Mouse (Mus musculus): Measurements from ENCODE around the gene Gabbr1. TPM values are rescaled to one million over a fixed set of nuclear protein-coding genes. Genes with fewer than 3 reads are reported as not detected.
A peak's percentile ranks its signal among the peaks of the same experiment; 100 is the strongest.

Gabbr1 gene
- polyA plus RNA-seq (2015; fragmentation: Nextera tagmentation; extraction: Ambion mirVana) = 4.5 and 6.9 TPM in 2 replicates

DNA sequence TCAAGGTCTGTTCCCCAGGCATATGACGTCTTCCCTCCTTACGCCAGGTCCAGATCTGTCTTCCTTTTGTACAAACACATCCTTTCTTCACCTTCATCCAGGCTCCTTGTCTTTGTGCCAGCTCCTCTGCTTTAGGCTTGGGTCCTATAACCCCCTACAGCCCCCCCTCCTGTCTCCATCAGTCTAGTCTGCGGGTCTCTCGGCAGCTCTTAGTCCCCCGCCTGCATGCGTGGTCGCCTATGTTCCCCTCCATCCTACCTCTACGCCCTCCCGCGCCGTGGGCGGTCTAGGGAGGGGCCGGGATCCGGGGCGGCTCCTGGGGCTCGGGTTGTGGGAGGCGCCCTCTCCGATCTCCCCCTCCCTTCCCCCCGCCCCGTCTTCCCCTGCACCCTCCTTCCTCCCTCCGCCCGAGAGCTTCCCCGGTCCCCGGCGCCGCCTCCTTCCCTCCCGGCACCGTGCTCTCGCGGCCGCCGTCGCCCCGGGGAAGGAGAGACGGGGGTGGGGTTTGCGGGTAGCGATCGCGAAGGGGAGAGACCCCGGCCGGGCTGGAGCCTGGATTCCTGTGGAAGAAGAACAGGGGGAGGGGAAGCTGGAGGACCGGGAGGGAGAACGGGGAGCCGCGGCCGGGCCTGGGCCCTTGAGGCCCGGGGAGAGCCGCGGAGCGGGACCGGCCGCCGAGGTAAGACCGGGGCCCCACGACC lies at the start of gene Gabbr1:
Gene Gabbr1, plus strand, starts transcription at position 356 of the 701 bp plus-strand sequence.
- WGBS = under 1% methylated on average over 40 of the region's 55 CpGs
- H3K27me3 ChIP-seq (replicated peaks) = peaks cover 19% of the 10 kb centered on the region
- H3K4me2 ChIP-seq = peak within 1 kb of the TSS; percentile 97
- H3K36me3 ChIP-seq = no peaks in the 10 kb centered on the region
- peak; percentile 71 for ATAC-seq (ENCODE audit: extremely low read depth, insufficient number of reproducible peaks, low FRiP score, low TSS enrichment)
- peaks cover 30% of the 10 kb centered on the region for H3K4me1 ChIP-seq
- peak within 1 kb of the TSS; percentile 93 for H3K9ac ChIP-seq
- peak within 1 kb of the TSS; percentile 87 for H3K4me3 ChIP-seq
- peak within 1 kb of the TSS; percentile 75 for H3K27ac ChIP-seq (replicated peaks)
- H3K9me3 ChIP-seq = no peaks in the 10 kb centered on the region

DNA sequence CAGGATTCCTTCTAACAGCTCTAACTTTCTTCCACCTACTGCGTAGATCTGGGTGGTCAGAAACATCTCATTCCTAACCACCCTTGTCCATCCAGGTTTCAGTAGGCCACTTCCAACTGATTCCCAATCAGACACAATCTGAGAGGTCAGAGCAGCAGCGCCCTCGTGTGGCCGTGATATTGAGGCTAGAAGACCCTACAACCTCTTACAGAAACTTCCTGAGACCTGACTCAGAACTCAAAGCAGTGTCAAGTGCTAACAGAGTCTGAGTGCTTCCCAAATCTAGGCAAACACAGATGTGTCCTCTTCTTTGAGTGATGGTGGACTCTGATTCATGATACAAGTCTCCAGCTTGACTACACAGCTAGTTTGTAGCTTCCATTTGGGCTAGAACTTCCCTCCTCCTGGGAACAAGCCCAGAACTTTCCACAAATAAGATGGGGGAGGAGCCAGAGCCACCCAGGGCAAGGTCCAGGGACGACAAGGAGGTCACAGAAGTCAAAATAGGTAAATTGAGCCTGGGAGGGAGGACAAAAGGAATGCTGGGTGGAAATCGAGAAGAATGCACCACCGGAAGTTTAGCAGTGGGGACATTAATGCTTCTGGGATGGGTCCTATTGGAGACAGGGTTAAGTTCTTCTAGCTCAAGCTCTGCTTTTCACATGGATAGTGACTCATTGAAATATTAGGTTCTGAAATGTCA lies 48.6 kb upstream of the Gabbr1 start:
- no peaks in the 10 kb centered on the region for H3K4me1 ChIP-seq
- H3K9me3 ChIP-seq = no peaks in the 10 kb centered on the region
- WGBS = 23% methylated on average over 7 of the region's 7 CpGs
- no peaks in the 10 kb centered on the region for H3K36me3 ChIP-seq
- H3K4me3 ChIP-seq = no peak overlapping the region
- no peak overlapping the region for H3K4me2 ChIP-seq
- H3K27ac ChIP-seq (replicated peaks) = no peak overlapping the region
- peak overlapping the region; percentile 4; the same call in 1 of the 2 replicates for H3K9ac ChIP-seq
- H3K27me3 ChIP-seq (replicated peaks) = no peaks in the 10 kb centered on the region
- ATAC-seq (ENCODE audit: extremely low read depth, insufficient number of reproducible peaks, low FRiP score, low TSS enrichment) = no peak

DNA sequence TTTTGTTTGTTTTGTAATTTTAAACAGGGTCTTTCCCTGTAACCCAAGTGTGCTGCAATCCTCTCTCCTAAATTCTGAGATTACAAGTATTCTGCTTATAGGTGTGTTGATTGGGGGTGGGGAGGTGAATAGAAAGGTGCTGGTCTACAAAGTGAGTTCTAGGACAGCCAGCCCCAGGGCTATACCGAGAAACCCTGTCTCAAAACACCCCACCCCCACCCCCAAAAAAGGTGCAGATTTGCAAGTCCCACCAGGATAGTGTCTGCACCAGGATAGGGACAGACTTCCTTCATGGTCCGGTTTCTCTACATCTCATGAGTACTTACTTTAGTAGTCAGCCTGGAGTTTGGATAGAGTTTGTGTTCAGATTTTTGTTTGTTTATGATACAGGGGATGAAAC lies 47.3 kb upstream of the Gabbr1 start:
- Histone ChIP-seq H3K36me3 (no peaks in the 10 kb centered on the region), H3K4me2 (no peak overlapping the region), H3K9ac (no peak overlapping the region), H3K4me1 (peaks cover 5% of the 10 kb centered on the region; the same call in 1 of the 2 replicates), H3K4me3 (no peak overlapping the region), H3K9me3 (no peaks in the 10 kb centered on the region), H3K27ac (replicated peaks) (no peak overlapping the region), H3K27me3 (replicated peaks) (no peaks in the 10 kb centered on the region)
- no peak for ATAC-seq (ENCODE audit: extremely low read depth, insufficient number of reproducible peaks, low FRiP score, low TSS enrichment)
- 52% methylated on average over 2 of the region's 2 CpGs for WGBS

DNA sequence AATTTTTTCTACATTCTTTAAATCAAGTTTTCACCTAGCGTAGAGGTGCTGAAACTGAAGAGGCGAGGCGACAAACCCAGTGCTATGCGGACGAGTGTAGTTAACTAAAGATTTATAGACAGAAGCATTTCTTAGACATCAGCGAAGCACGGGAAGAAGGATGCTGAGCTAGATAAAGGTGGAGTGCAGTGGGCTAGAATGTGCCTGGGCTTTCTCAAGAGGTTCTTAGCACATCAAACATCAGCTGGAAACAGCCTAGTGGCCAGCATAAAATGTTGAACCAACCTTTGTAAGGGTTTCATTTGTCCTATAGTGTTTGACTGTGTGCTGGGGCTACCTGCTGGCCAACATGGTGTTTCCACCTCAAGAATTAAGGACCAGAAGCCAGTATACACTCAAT lies 44.9 kb upstream of the Gabbr1 start, which contains the start of gene Zfp57:
Gene Zfp57, plus strand, starts transcription at position 301 of the 400 bp plus-strand sequence.
- Histone ChIP-seq H3K4me1 (peaks cover 12% of the 10 kb centered on the region), H3K4me3 (peak within 1 kb of the TSS; percentile 70), H3K9ac (peak within 1 kb of the TSS; percentile 89; the same call in 1 of the 2 replicates), H3K36me3 (peaks cover 13% of the 10 kb centered on the region), H3K27ac (replicated peaks) (no peak within 1 kb of the TSS), H3K27me3 (replicated peaks) (no peaks in the 10 kb centered on the region), H3K4me2 (peak within 1 kb of the TSS; percentile 80), H3K9me3 (no peaks in the 10 kb centered on the region)
- WGBS = 84% methylated on average over 7 of the region's 7 CpGs
- ATAC-seq (ENCODE audit: extremely low read depth, insufficient number of reproducible peaks, low FRiP score, low TSS enrichment) = no peak

- ATAC-seq (ENCODE audit: extremely low read depth, insufficient number of reproducible peaks, low FRiP score, low TSS enrichment) = peak; percentile 56
- Histone ChIP-seq H3K9ac (peak overlapping the region; percentile 89), H3K36me3 (peaks cover 30% of the 10 kb centered on the region), H3K4me1 (peaks cover 12% of the 10 kb centered on the region), H3K4me3 (peak overlapping the region; percentile 70), H3K4me2 (peak overlapping the region; percentile 80), H3K9me3 (no peaks in the 10 kb centered on the region), H3K27ac (replicated peaks) (peak overlapping the region; percentile 89), H3K27me3 (replicated peaks) (no peaks in the 10 kb centered on the region)
- under 1% methylated on average over 49 of the region's 49 CpGs for WGBS
Observed at GRCm38 (mm10) chr17:37002364-37003330, 43.1 kb upstream of the Gabbr1 start.

GRCm38 (mm10) chr17:37003366-37003765 lies 42.4 kb upstream of the Gabbr1 start:
- H3K27me3 ChIP-seq (replicated peaks) = no peaks in the 10 kb centered on the region
- peaks cover 12% of the 10 kb centered on the region for H3K4me1 ChIP-seq
- H3K27ac ChIP-seq (replicated peaks) = peak overlapping the region; percentile 89
- H3K9ac ChIP-seq = peak overlapping the region; percentile 89
- 39% methylated on average over 4 of the region's 4 CpGs for WGBS
- H3K36me3 ChIP-seq = peaks cover 37% of the 10 kb centered on the region
- ATAC-seq (ENCODE audit: extremely low read depth, insufficient number of reproducible peaks, low FRiP score, low TSS enrichment) = peak; percentile 9; the same call in 1 of the 2 replicates
- peak overlapping the region; percentile 70 for H3K4me3 ChIP-seq
- peak overlapping the region; percentile 80 for H3K4me2 ChIP-seq
- no peaks in the 10 kb centered on the region for H3K9me3 ChIP-seq

GRCm38 (mm10) chr17:37008161-37008560 lies 37.6 kb upstream of the Gabbr1 start:
- H3K36me3 ChIP-seq = peaks cover 67% of the 10 kb centered on the region
- WGBS = 85% methylated on average over 6 of the region's 6 CpGs
- no peak overlapping the region for H3K27ac ChIP-seq (replicated peaks)
- no peak overlapping the region for H3K4me3 ChIP-seq
- no peaks in the 10 kb centered on the region for H3K9me3 ChIP-seq
- peaks cover 10% of the 10 kb centered on the region for H3K4me1 ChIP-seq
- no peak overlapping the region for H3K4me2 ChIP-seq
- no peak for ATAC-seq (ENCODE audit: extremely low read depth, insufficient number of reproducible peaks, low FRiP score, low TSS enrichment)
- no peak overlapping the region for H3K9ac ChIP-seq
- H3K27me3 ChIP-seq (replicated peaks) = no peaks in the 10 kb centered on the region

DNA sequence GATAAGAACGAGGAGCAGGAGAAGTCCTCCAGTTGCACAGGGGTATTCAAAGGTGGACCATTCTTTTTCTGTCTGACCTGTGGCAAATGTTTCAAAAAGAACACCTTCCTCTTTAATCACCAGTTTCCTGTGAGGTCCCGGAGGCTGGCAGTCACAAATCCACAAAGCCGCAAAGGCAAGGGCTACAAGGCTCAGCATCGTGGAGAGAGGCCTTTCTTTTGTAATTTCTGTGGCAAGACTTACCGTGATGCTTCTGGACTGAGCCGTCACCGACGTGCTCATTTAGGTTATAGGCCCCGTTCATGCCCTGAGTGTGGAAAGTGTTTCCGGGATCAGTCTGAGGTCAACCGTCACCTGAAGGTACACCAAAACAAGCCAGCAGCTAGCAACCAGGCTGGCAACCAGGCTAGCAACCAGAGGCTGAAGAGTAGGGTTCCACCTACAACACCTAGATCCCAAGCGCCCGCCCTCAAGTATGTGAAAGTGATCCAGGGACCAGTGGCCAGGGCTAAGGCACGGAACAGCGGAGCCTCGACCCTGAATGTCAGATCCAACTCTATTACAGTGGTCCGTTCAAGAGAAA lies 36.2 kb upstream of the Gabbr1 start:
- ATAC-seq (ENCODE audit: extremely low read depth, insufficient number of reproducible peaks, low FRiP score, low TSS enrichment) = no peak
- no peak overlapping the region for H3K9ac ChIP-seq

GRCm38 (mm10) chr17:37011719-37012118 lies 34.0 kb upstream of the Gabbr1 start:
- Histone ChIP-seq H3K9me3 (no peaks in the 10 kb centered on the region), H3K4me3 (no peak overlapping the region), H3K27me3 (replicated peaks) (no peaks in the 10 kb centered on the region), H3K36me3 (peaks cover 46% of the 10 kb centered on the region), H3K27ac (replicated peaks) (no peak overlapping the region), H3K4me2 (no peak overlapping the region), H3K9ac (no peak overlapping the region), H3K4me1 (no peaks in the 10 kb centered on the region)
- no peak for ATAC-seq (ENCODE audit: extremely low read depth, insufficient number of reproducible peaks, low FRiP score, low TSS enrichment)
- WGBS = 71% methylated on average over 3 of the region's 3 CpGs

More for the DNA sequence above, 36.2 kb upstream of the Gabbr1 start:
- Histone ChIP-seq H3K4me1 (no peaks in the 10 kb centered on the region), H3K4me3 (no peak overlapping the region), H3K36me3 (peaks cover 63% of the 10 kb centered on the region), H3K27ac (replicated peaks) (no peak overlapping the region), H3K4me2 (no peak overlapping the region), H3K27me3 (replicated peaks) (no peaks in the 10 kb centered on the region), H3K9me3 (no peaks in the 10 kb centered on the region)
- WGBS = 86% methylated on average over 17 of the region's 17 CpGs

DNA sequence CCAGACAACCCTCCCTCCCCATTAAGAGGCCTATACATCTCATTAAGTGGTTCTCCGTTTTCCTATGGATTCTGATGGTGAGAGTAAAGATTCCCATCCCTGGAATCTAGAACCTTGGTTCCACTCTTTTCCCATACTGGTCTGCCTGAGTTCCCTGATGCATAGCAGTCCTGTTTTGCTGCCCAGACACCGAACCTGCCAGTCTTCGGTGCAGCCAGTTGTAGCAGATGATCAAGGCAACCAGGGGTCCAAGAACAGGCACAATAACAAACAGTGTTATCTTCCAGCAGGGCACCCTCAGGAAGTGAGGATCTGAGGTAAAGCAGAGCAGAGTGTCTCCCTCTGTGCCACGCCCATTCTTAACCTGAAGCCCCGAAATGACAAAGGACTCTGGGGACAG lies 33.6 kb upstream of the Gabbr1 start:
- no peaks in the 10 kb centered on the region for H3K9me3 ChIP-seq
- no peaks in the 10 kb centered on the region for H3K4me1 ChIP-seq
- no peaks in the 10 kb centered on the region for H3K27me3 ChIP-seq (replicated peaks)
- 46% methylated on average over 5 of the region's 5 CpGs for WGBS
- H3K9ac ChIP-seq = no peak overlapping the region
- H3K4me3 ChIP-seq = no peak overlapping the region
- no peak for ATAC-seq (ENCODE audit: extremely low read depth, insufficient number of reproducible peaks, low FRiP score, low TSS enrichment)
- H3K27ac ChIP-seq (replicated peaks) = no peak overlapping the region
- H3K36me3 ChIP-seq = peaks cover 42% of the 10 kb centered on the region
- no peak overlapping the region for H3K4me2 ChIP-seq
